Mouse (Mus musculus) ES-Bruce4 (cell line): ENCODE results near the gene Alkbh4. TPM values are rescaled to one million over a fixed set of nuclear protein-coding genes. Genes with fewer than 3 reads are reported as not detected.
"Not testable (repeated sequence)": the region's sequence is repeated elsewhere in the genome, so short reads cannot be mapped to it uniquely, and the experiment has no call there.

Experiments
- H3K27ac ChIP-seq: 2 replicates; pipeline ENCODE4 v1.5.1; 2012; ENCODE audit warnings: low read length, inconsistent platforms; ENCODE audit not compliant: insufficient read depth
- H3K27me3 ChIP-seq: 2 replicates; pipeline ENCODE4 v1.6.1; 2012; ENCODE audit warnings: mild to moderate bottlenecking, low read length, inconsistent platforms; ENCODE audit not compliant: control insufficient read depth, poor library complexity, insufficient read depth, severe bottlenecking
- H3K36me3 ChIP-seq: 2 replicates; pipeline ENCODE4 v1.6.1; 2012; ENCODE audit warnings: inconsistent platforms, mild to moderate bottlenecking, low read length, moderate library complexity; ENCODE audit not compliant: control insufficient read depth, poor library complexity, insufficient read depth, severe bottlenecking
- H3K4me1 ChIP-seq: one replicate; pipeline ENCODE4 v1.8.1; 2011; ENCODE audit warnings: low read length; ENCODE audit not compliant: control insufficient read depth, insufficient read depth
- H3K4me3 ChIP-seq: 2 replicates; pipeline ENCODE4 v1.5.1; 2011; ENCODE audit warnings: low read depth, mild to moderate bottlenecking, low read length
- H3K9ac ChIP-seq: 2 replicates; pipeline ENCODE4 v1.6.1; 2012; ENCODE audit warnings: low read depth, mild to moderate bottlenecking, inconsistent platforms; ENCODE audit not compliant: poor library complexity, severe bottlenecking
- H3K9me3 ChIP-seq: replicated peaks from 2 replicates; pipeline ENCODE4 v1.6.1; 2012; ENCODE audit warnings: mild to moderate bottlenecking, low read length, inconsistent platforms; ENCODE audit not compliant: control insufficient read depth, poor library complexity, insufficient read depth, severe bottlenecking
- CTCF ChIP-seq: IDR thresholded peaks from one replicate; pipeline ENCODE4 v1.8.1; 2011; ENCODE audit warnings: low read depth, low read length
- EP300 ChIP-seq: IDR thresholded peaks from 2 replicates; pipeline ENCODE4 v1.6.1; 2011; ENCODE audit warnings: low read depth, low read length; ENCODE audit not compliant: insufficient read depth
- POLR2A ChIP-seq: IDR thresholded peaks from one replicate; pipeline ENCODE4 v1.8.1; 2011; ENCODE audit warnings: low read length; ENCODE audit not compliant: insufficient read depth
- polyA plus RNA-seq: library from polyadenylated mRNA; stranded (reverse); fragments of >200 nt; gene quantifications from 2 replicates; pipeline ENCODE4 v1.2.4, GENCODE M21; 2011; ENCODE audit warnings: low read depth; ENCODE audit not compliant: missing spikeins, insufficient read depth, insufficient read length

Alkbh4 gene
- polyA plus RNA-seq, 1 experiment = 8.7 TPM

DNA sequence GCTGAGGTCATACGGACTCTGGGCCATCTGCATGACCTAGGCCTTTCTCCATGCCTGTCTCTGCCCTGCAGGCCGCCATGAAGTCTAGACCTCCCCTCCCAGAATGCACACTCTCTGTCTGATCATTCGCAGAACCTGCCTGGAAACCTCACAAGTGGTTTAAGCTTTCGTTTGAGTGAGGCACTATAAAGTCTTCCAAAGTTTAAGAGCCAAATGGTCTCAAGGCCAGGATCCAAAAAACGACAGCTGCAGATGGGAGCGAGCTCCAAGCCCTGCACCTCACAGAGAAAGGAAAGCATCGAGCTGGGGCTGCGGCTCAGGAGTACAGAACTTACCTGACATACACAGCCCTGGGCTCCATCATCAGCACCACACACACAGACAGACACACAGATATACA, 16.4 kb downstream of the Alkbh4 start:
- no peak overlapping the region for H3K27ac ChIP-seq

DNA sequence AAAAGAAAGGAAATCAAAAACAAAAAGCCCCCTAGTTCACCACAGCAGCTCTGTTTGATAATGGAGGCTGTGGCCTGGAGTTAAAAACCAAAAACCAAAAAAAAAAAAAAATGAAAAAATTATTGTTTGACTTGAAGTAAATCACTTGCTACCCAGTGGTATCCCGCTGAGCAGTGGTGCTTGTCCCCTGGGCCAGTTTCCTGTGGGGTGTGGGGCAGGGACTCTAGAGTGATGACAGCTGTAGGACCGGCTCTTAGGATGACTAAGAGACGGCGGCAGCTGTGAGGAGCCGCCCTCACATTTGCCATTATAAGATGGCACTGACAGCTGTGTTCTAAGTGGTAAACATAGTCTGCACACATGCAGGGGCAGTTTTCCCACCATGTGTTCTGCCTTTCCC, 19.5 kb downstream of the Alkbh4 start:
- H3K9me3 ChIP-seq = peaks cover 11% of the 10 kb centered on the region
- no peak for TF ChIP-seq POLR2A
- TF ChIP-seq EP300 = no peak
- no peak for TF ChIP-seq CTCF
- H3K27me3 ChIP-seq = no peaks in the 10 kb centered on the region
- H3K36me3 ChIP-seq = no peaks in the 10 kb centered on the region
- no peaks in the 10 kb centered on the region for H3K4me1 ChIP-seq
- H3K4me3 ChIP-seq = no peak overlapping the region
- no peak overlapping the region for H3K9ac ChIP-seq
- no peak overlapping the region for H3K27ac ChIP-seq

More for the DNA sequence above, 16.4 kb downstream of the Alkbh4 start:
- Histone ChIP-seq H3K4me3 (no peak overlapping the region), H3K9me3 (peaks cover 11% of the 10 kb centered on the region), H3K27me3 (no peaks in the 10 kb centered on the region), H3K4me1 (no peaks in the 10 kb centered on the region), H3K36me3 (no peaks in the 10 kb centered on the region), H3K9ac (no peak overlapping the region)
- no peak for TF ChIP-seq POLR2A
- TF ChIP-seq CTCF = no peak
- no peak for TF ChIP-seq EP300

DNA sequence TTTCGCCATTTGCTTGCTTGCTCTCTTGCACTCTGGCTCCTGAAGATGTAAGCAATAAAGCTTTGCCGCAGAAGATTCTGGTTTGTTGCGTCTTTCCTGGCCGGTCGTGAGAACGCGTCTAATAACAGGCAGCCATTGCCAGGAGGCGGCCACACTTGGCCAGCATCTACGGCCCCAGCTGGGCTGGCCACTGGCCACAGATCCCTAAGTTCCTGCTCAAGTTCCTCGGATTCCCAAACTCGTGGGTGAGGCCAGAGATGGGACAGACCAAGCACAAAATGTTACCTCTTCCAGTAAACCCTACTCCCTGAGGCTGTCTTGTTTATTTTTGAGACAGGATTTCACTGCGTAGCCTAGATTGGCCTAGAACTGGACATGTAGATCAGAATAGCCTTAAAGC, 24.1 kb downstream of the Alkbh4 start:
- not testable (repeated sequence) for H3K9me3 ChIP-seq, H3K27me3 ChIP-seq, H3K4me1 ChIP-seq, H3K27ac ChIP-seq, H3K36me3 ChIP-seq, H3K4me3 ChIP-seq, H3K9ac ChIP-seq

DNA sequence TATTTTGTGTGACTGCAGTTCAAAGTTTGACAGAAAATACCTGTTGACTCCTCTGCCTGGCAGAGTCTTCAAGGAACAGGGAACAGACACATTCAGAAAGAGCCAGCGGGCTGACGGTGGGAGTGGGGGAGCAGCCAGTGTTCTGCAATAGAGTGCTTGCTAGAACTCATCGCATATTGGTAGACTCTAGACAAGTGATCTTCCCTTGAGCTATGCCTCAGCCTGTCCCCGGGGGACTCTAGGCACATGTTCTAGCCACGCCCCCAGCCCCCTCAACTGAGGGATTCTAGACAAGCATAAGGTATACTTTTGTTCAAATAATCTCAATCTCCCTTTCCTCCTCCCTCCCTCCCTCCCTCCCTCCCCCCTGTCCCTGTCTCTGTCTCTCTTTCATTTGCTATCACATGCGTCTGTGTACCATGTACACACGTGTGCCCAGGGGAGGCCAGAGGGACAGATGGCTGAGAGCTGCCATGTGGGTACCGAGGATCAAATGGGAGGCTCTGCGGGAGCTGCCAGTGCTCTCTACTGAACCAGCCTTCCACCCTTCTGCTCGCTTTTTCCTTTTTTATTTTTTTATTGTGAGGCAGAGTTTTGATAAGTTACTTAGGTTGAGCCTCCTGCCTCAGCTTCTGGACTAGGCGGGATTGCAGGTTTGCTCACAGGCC, 28.0 kb downstream of the Alkbh4 start:
- Histone ChIP-seq H3K9me3 (no peaks in the 10 kb centered on the region), H3K9ac (no peak overlapping the region), H3K36me3 (no peaks in the 10 kb centered on the region), H3K4me1 (no peaks in the 10 kb centered on the region), H3K27ac (no peak overlapping the region), H3K4me3 (no peak overlapping the region), H3K27me3 (no peaks in the 10 kb centered on the region)
- TF ChIP-seq EP300 (no peak), CTCF (no peak), POLR2A (no peak)

DNA sequence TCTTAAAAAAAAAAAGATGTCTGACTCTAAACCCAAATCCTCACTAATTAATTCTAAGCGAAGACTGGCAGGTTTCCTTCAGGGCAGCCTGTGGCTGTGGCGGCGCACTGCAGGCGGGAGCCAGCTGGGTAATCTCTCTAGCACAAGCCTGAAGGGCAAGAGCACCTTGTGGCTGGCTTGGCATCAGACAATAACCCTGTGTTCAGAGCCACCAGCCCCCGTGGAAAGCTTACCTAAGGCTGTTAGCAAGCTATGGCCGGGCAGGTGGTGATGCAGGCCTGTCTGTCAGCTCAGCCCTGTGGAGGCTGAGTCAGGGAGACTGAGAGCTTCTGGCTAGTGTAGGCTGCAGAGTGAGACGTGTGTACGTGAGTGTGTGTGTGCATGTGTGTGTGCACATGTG, 29.3 kb downstream of the Alkbh4 start:
- H3K36me3 ChIP-seq = no peaks in the 10 kb centered on the region
- no peak overlapping the region for H3K27ac ChIP-seq
- H3K4me3 ChIP-seq = no peak overlapping the region
- no peak overlapping the region for H3K9ac ChIP-seq
- no peaks in the 10 kb centered on the region for H3K9me3 ChIP-seq
- TF ChIP-seq POLR2A (no peak), EP300 (no peak), CTCF (no peak)
- no peaks in the 10 kb centered on the region for H3K4me1 ChIP-seq
- no peaks in the 10 kb centered on the region for H3K27me3 ChIP-seq

DNA sequence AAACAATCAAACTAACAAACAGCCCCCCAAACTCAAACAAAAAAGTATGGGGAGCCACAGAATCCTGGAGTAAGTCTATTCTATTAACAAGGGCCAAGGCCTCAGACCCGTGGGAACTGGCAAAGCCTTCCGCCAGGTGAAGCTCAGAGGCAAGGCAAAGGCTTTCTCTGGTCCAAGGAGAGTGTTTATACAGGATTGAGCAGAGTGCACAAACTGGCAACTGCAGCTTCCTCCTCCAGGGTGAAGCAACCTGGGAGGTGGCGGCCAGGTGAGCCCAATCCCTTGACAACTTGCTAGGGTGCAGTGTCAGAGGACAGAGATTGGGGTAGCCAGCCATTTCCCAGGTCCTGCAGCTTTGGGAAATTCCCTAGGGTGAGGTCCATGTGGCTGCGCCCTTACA, 31.4 kb downstream of the Alkbh4 start:
- Histone ChIP-seq H3K9ac (no peak overlapping the region), H3K4me1 (peaks cover 2% of the 10 kb centered on the region), H3K36me3 (no peaks in the 10 kb centered on the region), H3K27me3 (no peaks in the 10 kb centered on the region), H3K27ac (no peak overlapping the region), H3K9me3 (no peaks in the 10 kb centered on the region), H3K4me3 (no peak overlapping the region)
- TF ChIP-seq POLR2A (no peak), CTCF (no peak), EP300 (no peak)
